Mouse (Mus musculus) midbrain, embryonic 12.5 days (tissue): ENCODE data around the gene Svs2. TPM values are rescaled to one million over a fixed set of nuclear protein-coding genes. Genes with fewer than 3 reads are reported as not detected.

Source experiments
- ATAC-seq: fragments of 200-750 bp; cut with Nextera tagmentation; 2 replicates; pipeline ENCODE4 v1.8.0; 2017; ENCODE audit warnings: low read depth, moderate TSS enrichment, moderate library complexity; ENCODE audit not compliant: low FRiP score
- H3K27ac ChIP-seq: fragments of 300-500 bp; sonication (generic); replicated peaks from 2 replicates; pipeline ENCODE4 v1.5.1; 2016; ENCODE audit warnings: mild to moderate bottlenecking
- H3K27me3 ChIP-seq: fragments of 300-500 bp; sonication (generic); 2 replicates; pipeline ENCODE4 v1.6.1; 2016; ENCODE audit warnings: mild to moderate bottlenecking
- H3K36me3 ChIP-seq: fragments of 300-500 bp; sonication (generic); 2 replicates; pipeline ENCODE4 v1.6.1; 2016
- H3K4me1 ChIP-seq: fragments of 300-500 bp; sonication (generic); 2 replicates; pipeline ENCODE4 v1.6.1; 2016
- H3K4me2 ChIP-seq: fragments of 300-500 bp; sonication (generic); replicated peaks from 2 replicates; pipeline ENCODE4 v1.6.1; 2016; ENCODE audit warnings: mild to moderate bottlenecking, moderate library complexity
- H3K4me3 ChIP-seq: fragments of 300-500 bp; sonication (generic); 2 replicates; pipeline ENCODE4 v1.5.1; 2016; ENCODE audit warnings: mild to moderate bottlenecking
- H3K9ac ChIP-seq: fragments of 300-500 bp; sonication (generic); replicated peaks from 2 replicates; pipeline ENCODE4 v1.6.1; 2016; ENCODE audit warnings: mild to moderate bottlenecking, moderate library complexity
- H3K9me3 ChIP-seq: fragments of 300-500 bp; sonication (generic); 2 replicates; pipeline ENCODE4 v1.6.1; 2016; ENCODE audit warnings: mild to moderate bottlenecking
- WGBS: fragments of 180-500 bp; shearing (Covaris S2); methylation state at CpG from one replicate; pipeline ENCODE4 v1.1.7; 2016; 5-methylcytosine and 5-hydroxymethylcytosine counted together
- polyA plus RNA-seq: library from polyadenylated mRNA; unstranded; fragments of >200 nt; fragmentation: Nextera tagmentation; extraction: Ambion mirVana; gene quantifications from 2 replicates; pipeline ENCODE4 v1.2.1, GENCODE M21; 2016

The Svs2 gene
- polyA plus RNA-seq, 1 experiment from 2014 or later = not detected

DNA sequence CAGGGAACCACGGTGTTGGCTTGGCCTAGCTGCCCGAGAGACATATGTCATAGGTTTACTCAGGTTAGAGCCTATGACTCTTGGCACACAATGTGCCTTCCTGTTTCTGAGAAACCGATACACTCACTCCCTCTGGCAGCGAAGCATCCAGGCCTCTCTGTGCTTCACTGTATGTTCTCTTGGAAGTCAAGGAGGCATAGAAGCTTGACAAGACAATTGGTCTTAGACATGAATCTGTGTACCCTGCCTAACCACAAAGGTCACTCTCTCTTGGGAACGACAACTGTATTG, 41.6 kb downstream of the Svs2 start:
- Histone ChIP-seq H3K9me3 (no peaks in the 10 kb centered on the region), H3K4me3 (no peak overlapping the region), H3K4me2 (no peak overlapping the region), H3K4me1 (no peaks in the 10 kb centered on the region), H3K27me3 (no peaks in the 10 kb centered on the region), H3K36me3 (no peaks in the 10 kb centered on the region), H3K27ac (no peak overlapping the region), H3K9ac (no peak overlapping the region)
- 88% methylated on average over 5 of the region's 5 CpGs for WGBS
- ATAC-seq = no peak

DNA sequence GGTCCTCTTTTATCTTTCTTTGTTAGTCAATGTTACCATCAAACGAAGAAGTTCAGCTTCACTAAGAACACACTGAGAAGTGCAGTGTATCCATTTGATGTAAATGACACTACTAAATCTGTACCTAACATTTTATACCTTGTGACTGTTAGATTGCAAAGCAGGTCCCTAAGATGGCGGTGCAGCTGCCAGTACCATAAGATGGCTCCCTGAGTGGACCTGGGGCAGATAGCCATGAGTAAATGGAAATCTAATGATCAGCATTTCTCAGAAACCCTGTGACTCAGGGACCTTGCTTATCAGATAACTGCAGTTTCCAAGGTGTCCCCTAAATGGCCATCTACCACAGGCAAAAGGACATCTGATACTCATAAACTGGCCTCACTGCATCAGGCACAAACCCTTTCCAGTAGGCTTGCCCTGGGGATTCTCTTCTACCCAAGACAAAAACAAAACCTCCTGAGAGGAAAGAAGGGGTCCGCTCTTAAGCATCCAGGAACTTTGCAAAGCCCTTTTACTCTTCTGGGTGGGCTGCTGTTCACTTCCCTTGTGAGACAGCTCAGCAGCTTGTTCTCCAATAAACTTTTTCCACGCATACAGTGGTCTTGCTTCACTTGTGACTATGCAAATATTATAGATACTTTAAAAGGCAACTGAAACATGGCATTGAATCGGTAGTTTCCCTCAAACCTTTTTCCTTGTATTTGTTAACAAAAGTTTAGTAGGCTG, 42.1 kb downstream of the Svs2 start:
- no peak for ATAC-seq
- Histone ChIP-seq H3K36me3 (no peaks in the 10 kb centered on the region), H3K9me3 (no peaks in the 10 kb centered on the region), H3K9ac (no peak overlapping the region), H3K4me3 (no peak overlapping the region), H3K4me1 (no peaks in the 10 kb centered on the region), H3K27ac (no peak overlapping the region), H3K4me2 (no peak overlapping the region), H3K27me3 (no peaks in the 10 kb centered on the region)
- WGBS = 89% methylated on average over 5 of the region's 5 CpGs

DNA sequence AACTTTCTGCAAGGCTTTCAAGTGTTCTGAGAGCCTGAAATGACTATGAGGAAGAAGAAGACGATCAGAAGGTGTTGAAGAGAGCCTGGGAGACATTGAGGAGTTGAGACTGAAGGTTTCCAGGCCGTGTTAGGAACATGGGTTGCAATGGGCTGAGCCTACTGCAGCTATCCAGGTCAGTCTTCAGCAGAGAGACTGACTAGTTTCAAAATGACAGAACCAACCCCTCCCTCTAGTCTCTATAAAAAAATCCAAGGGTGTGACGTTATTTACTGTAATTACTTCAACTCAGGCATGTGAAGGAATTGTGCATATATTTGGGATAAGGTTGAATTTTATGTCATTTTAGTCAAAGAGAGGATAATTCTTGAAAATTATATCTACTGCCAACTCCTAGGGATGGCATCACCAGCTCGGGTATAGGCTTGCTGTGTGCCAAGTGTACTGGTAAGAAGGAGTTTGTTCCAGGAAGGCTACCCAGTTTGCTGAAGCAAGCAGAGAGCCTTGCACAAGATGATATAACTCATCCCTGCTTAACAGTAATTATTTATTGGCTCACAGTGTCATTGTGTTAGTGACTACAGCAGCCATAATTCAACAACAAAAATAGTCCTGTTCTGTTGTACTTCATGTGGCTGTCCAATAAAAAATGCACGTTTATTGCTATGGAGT, 43.2 kb downstream of the Svs2 start:
- H3K27ac ChIP-seq = no peak overlapping the region
- H3K4me1 ChIP-seq = no peaks in the 10 kb centered on the region
- no peak overlapping the region for H3K4me2 ChIP-seq
- H3K27me3 ChIP-seq = no peaks in the 10 kb centered on the region
- H3K9ac ChIP-seq = no peak overlapping the region
- no peaks in the 10 kb centered on the region for H3K9me3 ChIP-seq
- ATAC-seq = no peak
- no peak overlapping the region for H3K4me3 ChIP-seq
- 84% methylated on average over 5 of the region's 5 CpGs for WGBS
- H3K36me3 ChIP-seq = no peaks in the 10 kb centered on the region

GRCm38 (mm10) chr2:164192279-164192678, 46.0 kb downstream of the Svs2 start:
- H3K4me2 ChIP-seq = no peak overlapping the region
- no peaks in the 10 kb centered on the region for H3K27me3 ChIP-seq
- no peak overlapping the region for H3K9ac ChIP-seq
- H3K4me3 ChIP-seq = no peak overlapping the region
- H3K27ac ChIP-seq = no peak overlapping the region
- no peaks in the 10 kb centered on the region for H3K36me3 ChIP-seq
- H3K9me3 ChIP-seq = no peaks in the 10 kb centered on the region
- ATAC-seq = no peak
- H3K4me1 ChIP-seq = no peaks in the 10 kb centered on the region

- no peaks in the 10 kb centered on the region for H3K4me1 ChIP-seq
- WGBS = 86% methylated on average over 6 of the region's 6 CpGs
- no peaks in the 10 kb centered on the region for H3K27me3 ChIP-seq
- H3K27ac ChIP-seq = no peak within 1 kb of the TSS
- H3K4me3 ChIP-seq = no peak within 1 kb of the TSS
- no peak within 1 kb of the TSS for H3K9ac ChIP-seq
- H3K4me2 ChIP-seq = no peak within 1 kb of the TSS
- H3K9me3 ChIP-seq = no peaks in the 10 kb centered on the region
- H3K36me3 ChIP-seq = no peaks in the 10 kb centered on the region
- no peak for ATAC-seq
Observed at GRCm38 (mm10) chr2:164190576-164190975, 47.7 kb downstream of the Svs2 start, which contains the start of gene Wfdc12. Gene Wfdc12, minus strand, starts transcription at chr2:164190608.

- H3K9ac ChIP-seq = no peak overlapping the region
- no peaks in the 10 kb centered on the region for H3K36me3 ChIP-seq
- H3K4me1 ChIP-seq = peaks cover 10% of the 10 kb centered on the region; the same call in 1 of the 2 replicates
- no peak overlapping the region for H3K4me3 ChIP-seq
- 0 out of 2 replicates have a peak, but pooled peaks cover 3% of the 10 kb centered on the region for H3K27me3 ChIP-seq
- H3K9me3 ChIP-seq = no peaks in the 10 kb centered on the region
- H3K27ac ChIP-seq = no peak overlapping the region
- 31% methylated on average over 5 of the region's 5 CpGs for WGBS
- no peak overlapping the region for H3K4me2 ChIP-seq
- ATAC-seq = no peak
Observed at GRCm38 (mm10) chr2:164188722-164189121, 49.5 kb downstream of the Svs2 start.

Other genes with a start within 250 kb of the Svs2 start
- gene Ywhab, start 243.5 kb downstream of the Svs2 start, polyA plus RNA-seq = 341 and 352 TPM in 2 replicates
- gene Pabpc1l, start 213.0 kb downstream of the Svs2 start, polyA plus RNA-seq = 0.64 and 1.2 TPM in 2 replicates
- gene Stk4, start 168.1 kb downstream of the Svs2 start, polyA plus RNA-seq = 39.6 and 42.3 TPM in 2 replicates
- 45.1 and 47.0 TPM in 2 replicates for gene Tomm34, start 167.3 kb downstream of the Svs2 start, polyA plus RNA-seq
- 0.16 and 0.31 TPM in 2 replicates for gene Kcns1, start 67.4 kb downstream of the Svs2 start, polyA plus RNA-seq
- not detected in 2 replicates for gene Wfdc5, start 55.7 kb downstream of the Svs2 start, polyA plus RNA-seq
- not detected in 2 replicates for gene Wfdc12, start 47.9 kb downstream of the Svs2 start, polyA plus RNA-seq
- gene Wfdc15a, start 38.3 kb downstream of the Svs2 start, polyA plus RNA-seq = not detected in 2 replicates
- not detected in 2 replicates for gene Wfdc15b, start 16.8 kb downstream of the Svs2 start, polyA plus RNA-seq
- gene Svs3b, start 18.2 kb upstream of the Svs2 start, polyA plus RNA-seq = not detected in 2 replicates
- gene Svs4, start 40.0 kb upstream of the Svs2 start, polyA plus RNA-seq = not detected in 2 replicates
- not detected in 2 replicates for gene Svs3a, start 50.8 kb upstream of the Svs2 start, polyA plus RNA-seq
- not detected in 2 replicates for gene Svs6, start 78.3 kb upstream of the Svs2 start, polyA plus RNA-seq
- not detected in 2 replicates for gene Svs5, start 94.3 kb upstream of the Svs2 start, polyA plus RNA-seq
- not detected in 2 replicates for gene Slpi, start 150.6 kb upstream of the Svs2 start, polyA plus RNA-seq
- 0.15 TPM in 1 of 2 replicates, not detected in the other for gene Rbpjl, start 164.7 kb upstream of the Svs2 start, polyA plus RNA-seq
- 2.8 and 13.5 TPM in 2 replicates for gene Matn4, start 166.7 kb upstream of the Svs2 start, polyA plus RNA-seq
- 10.5 and 11.3 TPM in 2 replicates for gene Sdc4, start 205.4 kb upstream of the Svs2 start, polyA plus RNA-seq
- 68.8 and 69.6 TPM in 2 replicates for gene Sys1, start 218.5 kb upstream of the Svs2 start, polyA plus RNA-seq
- 3.8 and 6.9 TPM in 2 replicates for gene Gm20458, start 222.5 kb upstream of the Svs2 start, polyA plus RNA-seq
- gene Trp53tg5, start 235.3 kb upstream of the Svs2 start, polyA plus RNA-seq = 0.19 TPM in 1 of 2 replicates, not detected in the other
- gene Dbndd2, start 247.6 kb upstream of the Svs2 start, polyA plus RNA-seq = 4.7 and 6.0 TPM in 2 replicates